Mouse (Mus musculus) heart, postnatal 4 days (tissue): ENCODE results near the gene Cxcl2. TPM values are rescaled to one million over a fixed set of nuclear protein-coding genes. Genes with fewer than 3 reads are reported as not detected.

Experiments used
- DNase-seq: peaks from one replicate; pipeline ENCODE4 v3.0.0; 2021
- total RNA-seq, 2 experiments: library from RNA; stranded (reverse); gene quantifications; 2 replicates each; pipeline ENCODE4 v1.2.3; 2021

The Cxcl2 gene
- total RNA-seq, 2 experiments from 2014 or later, result not detected

- DNase-seq, result no peak
Observed at GRCm38 (mm10) chr5:90897429-90897828, 6.2 kb upstream of the Cxcl2 start.

GRCm38 (mm10) chr5:90899308-90899707 is 4.4 kb upstream of the Cxcl2 start:
- no peak for DNase-seq

GRCm38 (mm10) chr5:90900147-90900546 is 3.5 kb upstream of the Cxcl2 start:
- DNase-seq, result peak; percentile 71

GRCm38 (mm10) chr5:90900688-90901087 is 3.0 kb upstream of the Cxcl2 start:
- DNase-seq, result no peak

GRCm38 (mm10) chr5:90902380-90903260 is 1.1 kb upstream of the Cxcl2 start:
- no peak for DNase-seq

GRCm38 (mm10) chr5:90908983-90909382 is 5.3 kb downstream of the Cxcl2 start:
- peak; percentile 70 for DNase-seq

GRCm38 (mm10) chr5:90919495-90919894 is 15.8 kb downstream of the Cxcl2 start:
- no peak for DNase-seq

GRCm38 (mm10) chr5:90922958-90923357 is 19.3 kb downstream of the Cxcl2 start:
- DNase-seq, result no peak

GRCm38 (mm10) chr5:90930546-90930945 is 26.9 kb downstream of the Cxcl2 start:
- DNase-seq, result no peak

- DNase-seq, result peak; percentile 90
Observed at GRCm38 (mm10) chr5:90930971-90931851, 27.5 kb downstream of the Cxcl2 start, which contains the start of gene Mthfd2l. Gene Mthfd2l, plus strand, starts transcription at chr5:90931117.

- DNase-seq, result no peak
Observed at GRCm38 (mm10) chr5:90931911-90932310, 28.2 kb downstream of the Cxcl2 start.

GRCm38 (mm10) chr5:90936706-90937105 is 33.0 kb downstream of the Cxcl2 start:
- no peak for DNase-seq

- no peak for DNase-seq
Observed at GRCm38 (mm10) chr5:90945453-90945852, 41.8 kb downstream of the Cxcl2 start.

GRCm38 (mm10) chr5:90949499-90949898 is 45.8 kb downstream of the Cxcl2 start:
- DNase-seq, result no peak

- peak; percentile 17 for DNase-seq
Observed at GRCm38 (mm10) chr5:90951475-90951874, 47.8 kb downstream of the Cxcl2 start.

GRCm38 (mm10) chr5:90952731-90953481 is 49.2 kb downstream of the Cxcl2 start:
- no peak for DNase-seq

Other genes with a start within 250 kb of the Cxcl2 start
- not detected for gene Cxcl5, start 144.5 kb upstream of the Cxcl2 start, total RNA-seq
- gene Ppbp, start 135.4 kb upstream of the Cxcl2 start, total RNA-seq, result 1 to 10 TPM; 1.7 to 2.9 TPM
- 10 to 100 TPM; 21.6 to 22.8 TPM for gene Pf4, start 131.4 kb upstream of the Cxcl2 start, total RNA-seq
- gene Cxcl3, start 117.8 kb upstream of the Cxcl2 start, total RNA-seq, result not detected
- not detected for gene Cxcl15, start 109.3 kb upstream of the Cxcl2 start, total RNA-seq
- under 1 TPM; 0.45 to 0.72 TPM for gene Cxcl1, start 12.6 kb upstream of the Cxcl2 start, total RNA-seq
- 10 to 100 TPM; 17.6 to 19.2 TPM for gene Mthfd2l, start 27.2 kb downstream of the Cxcl2 start, total RNA-seq
- under 1 TPM; 0.47 to 0.60 TPM for gene Epgn, start 123.6 kb downstream of the Cxcl2 start, total RNA-seq
- under 1 TPM; 0.33 to 0.43 TPM for gene Ereg, start 170.8 kb downstream of the Cxcl2 start, total RNA-seq
- under 1 TPM; 0.36 to 0.60 TPM for gene Areg, start 235.7 kb downstream of the Cxcl2 start, total RNA-seq